Mouse (Mus musculus) MEL (cell line): ENCODE measurements at regions not wholly inside any gene's neighbourhood (a gene's known extent, or its start where the extent isn't known, plus 50 kb on each side); places are given as distances from the start of the nearest gene placed in this dataset.

Experiments used
- CTCF ChIP-seq, 3 experiments: IDR thresholded peaks in 2 of 3; conservative IDR thresholded peaks in 1 of 3; 2 replicates each; pipeline ENCODE4 v1.5.1; 2011 to 2012; ENCODE audit warnings: low read length in 3 of 3, low read depth in 2 of 3, mild to moderate bottlenecking in 2 of 3, improper control_type of control experiment in 1 of 3, inconsistent platforms in 1 of 3, mixed read lengths in 1 of 3, moderate library complexity in 1 of 3; ENCODE audit not compliant: control insufficient read depth in 1 of 3, insufficient read depth in 1 of 3, poor library complexity in 1 of 3, severe bottlenecking in 1 of 3
- E2F4 ChIP-seq: IDR thresholded peaks from 2 replicates; pipeline ENCODE4 v1.6.1; 2011; ENCODE audit warnings: low read depth, low read length, improper control_type of control experiment, borderline replicate concordance
- ELF1 ChIP-seq: IDR thresholded peaks from 2 replicates; pipeline ENCODE4 v1.6.1; 2014; ENCODE audit warnings: low read depth, mild to moderate bottlenecking, inconsistent platforms, low read length, improper control_type of control experiment, moderate library complexity
- EP300 ChIP-seq, 2 experiments: IDR thresholded peaks; 2 replicates each; pipeline ENCODE4 v1.6.1; 2011; ENCODE audit warnings: improper control_type of control experiment in 2 of 2, low read length in 2 of 2, low read depth in 1 of 2, mild to moderate bottlenecking in 1 of 2
- MAX ChIP-seq: IDR thresholded peaks from 2 replicates; pipeline ENCODE4 v1.6.1; 2011; ENCODE audit warnings: low read length, improper control_type of control experiment
- NRF1 ChIP-seq: IDR thresholded peaks from 2 replicates; pipeline ENCODE4 v1.6.1; 2014; ENCODE audit warnings: low read depth, mild to moderate bottlenecking, inconsistent platforms, low read length, improper control_type of control experiment, moderate library complexity; ENCODE audit not compliant: poor library complexity, insufficient read depth, severe bottlenecking
- POLR2A ChIP-seq, 2 experiments: IDR thresholded peaks; 2 replicates each; pipeline ENCODE4 v1.6.1; 2011 to 2012; ENCODE audit warnings: low read length in 2 of 2, mild to moderate bottlenecking in 2 of 2, control low read depth in 1 of 2, improper control_type of control experiment in 1 of 2, low read depth in 1 of 2, moderate library complexity in 1 of 2; ENCODE audit not compliant: control insufficient read depth in 1 of 2, insufficient read depth in 1 of 2, poor library complexity in 1 of 2
- USF1 ChIP-seq: IDR thresholded peaks from 2 replicates; pipeline ENCODE4 v1.6.1; 2014; ENCODE audit warnings: low read depth, mild to moderate bottlenecking, inconsistent platforms, low read length, improper control_type of control experiment, moderate library complexity

- TF ChIP-seq CTCF (IDR thresholded peaks at IDR 0.05 in 2 of 3, conservative IDR thresholded peaks at IDR 0.05 in 1 of 3; ENCODE audit: control insufficient read depth in 1 of 3, insufficient read depth in 1 of 3, low read depth in 2 of 3, low read length in 3 of 3, poor library complexity in 1 of 3, severe bottlenecking in 1 of 3) (peak; percentile 16 to 64 (median 55); a peak in 4 of 6 replicates), NRF1 (no peak), ELF1 (no peak), USF1 (no peak), MAX (no peak), EP300 (IDR thresholded peaks at IDR 0.05; ENCODE audit: low read depth in 1 of 2, low read length in 2 of 2) (no peak), POLR2A (IDR thresholded peaks at IDR 0.05; ENCODE audit: control insufficient read depth in 1 of 2, insufficient read depth in 1 of 2, low read depth in 1 of 2, low read length in 2 of 2, poor library complexity in 1 of 2) (no peak), E2F4 (no peak)
Observed at GRCm38 (mm10) chr13:35119782-35120181, 92.9 kb upstream of the Eci2 start.
